Mouse (Mus musculus) urinary bladder, postnatal 14 days (tissue): ENCODE results near the gene Tent4a.

ENCODE experiments used
- DNase-seq: peaks from one replicate; pipeline ENCODE4 v3.0.0; 2021; ENCODE audit warnings: low spot score

Gene Tent4a

GRCm38 (mm10) chr13:69519137-69519536 lies 15.3 kb downstream of the Tent4a start:
- no peak for DNase-seq

GRCm38 (mm10) chr13:69517445-69517844 lies 17.0 kb downstream of the Tent4a start:
- peak; percentile 27 for DNase-seq

GRCm38 (mm10) chr13:69515091-69515490 lies 19.3 kb downstream of the Tent4a start:
- no peak for DNase-seq

DNA sequence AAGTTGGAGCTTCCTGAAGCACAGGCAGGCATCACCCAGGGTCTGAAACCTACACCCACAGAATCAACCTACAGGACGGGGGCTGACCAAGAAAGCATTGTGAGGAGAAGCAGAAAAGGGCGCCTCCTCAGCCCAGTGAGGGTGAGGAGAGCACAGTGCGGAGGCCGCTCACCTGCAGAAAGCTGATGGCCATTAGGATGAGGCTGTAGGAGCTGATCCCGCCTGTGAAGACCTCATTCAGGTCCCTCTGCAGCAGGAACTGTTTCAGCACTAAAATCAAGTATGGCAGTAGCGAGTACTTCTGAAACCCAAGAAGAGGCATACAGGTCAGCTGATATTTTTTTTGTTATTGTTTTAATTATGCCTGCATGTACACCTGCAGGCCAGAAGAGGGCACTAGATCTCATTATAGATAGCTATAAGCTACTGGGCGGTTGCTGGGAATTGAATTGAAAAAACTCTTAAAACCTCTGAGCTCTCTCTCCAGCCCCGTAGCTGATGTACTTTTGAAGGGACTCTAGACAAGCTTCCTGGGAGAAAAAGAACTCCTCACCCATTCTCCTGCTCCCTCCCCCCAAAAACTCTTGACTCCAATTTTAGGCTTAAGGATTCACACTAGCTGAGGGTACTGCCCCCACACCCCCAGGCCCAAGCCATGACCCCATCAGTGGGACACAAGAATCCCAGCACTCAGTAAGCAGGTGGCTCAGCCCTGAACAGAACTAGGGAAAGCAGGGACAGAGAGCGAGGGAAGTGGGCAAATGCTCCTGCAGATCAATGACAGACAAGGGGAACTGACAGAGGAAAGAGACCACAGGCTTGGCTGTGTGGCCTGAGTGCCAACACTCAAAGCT lies 24.8 kb downstream of the Tent4a start:
- no peak for DNase-seq

DNA sequence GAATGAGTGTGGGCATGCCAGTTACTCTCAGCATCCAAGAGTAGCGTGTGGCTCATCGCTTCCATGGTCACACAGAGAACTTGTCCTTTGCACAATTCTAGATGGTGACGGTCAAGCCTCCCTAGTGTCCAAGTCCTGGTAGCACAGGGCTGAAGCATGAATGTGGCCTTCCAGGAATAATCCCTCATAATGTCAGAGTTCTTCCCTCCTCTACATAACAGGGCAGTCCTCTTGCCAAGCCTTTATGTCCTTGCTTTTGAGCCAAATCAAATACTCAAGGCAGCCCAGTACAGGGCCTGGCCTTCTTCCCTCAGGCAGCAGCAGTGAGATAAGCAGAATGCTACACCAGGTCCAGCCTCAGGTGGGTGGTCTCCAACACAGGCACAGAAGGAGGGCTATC lies 26.8 kb downstream of the Tent4a start:
- DNase-seq = no peak

GRCm38 (mm10) chr13:69506341-69507086 lies 27.9 kb downstream of the Tent4a start:
- DNase-seq = no peak

- DNase-seq = no peak
Measured at GRCm38 (mm10) chr13:69502863-69503262, 31.6 kb downstream of the Tent4a start.

DNA sequence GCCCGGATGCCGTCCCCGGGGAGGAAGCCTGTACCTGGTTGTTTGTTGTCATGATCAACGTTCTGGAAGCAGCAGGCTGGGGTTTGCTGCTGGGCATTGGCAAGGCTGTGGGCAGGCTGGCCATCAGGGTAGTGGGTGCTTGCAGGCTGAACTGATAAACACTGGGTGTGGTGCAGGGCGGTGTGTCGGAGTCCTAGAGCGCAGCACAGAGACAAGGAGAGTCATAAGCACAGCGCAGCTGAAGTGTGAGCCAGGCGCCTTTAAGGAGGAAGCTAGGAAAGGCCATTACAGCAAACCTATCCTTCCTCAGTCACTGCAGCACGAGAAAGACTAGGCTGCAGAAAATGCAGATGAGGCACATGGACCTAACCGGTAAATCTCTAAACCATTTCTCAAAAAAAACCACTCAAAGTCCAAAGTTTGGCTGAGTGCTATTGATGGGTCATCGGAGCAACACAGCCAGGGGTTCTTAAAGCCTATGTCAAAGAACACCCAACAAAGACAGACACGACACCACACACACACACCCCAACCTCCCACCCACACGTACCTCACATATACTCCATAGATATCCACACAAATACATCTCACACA lies 32.2 kb downstream of the Tent4a start:
- no peak for DNase-seq

DNA sequence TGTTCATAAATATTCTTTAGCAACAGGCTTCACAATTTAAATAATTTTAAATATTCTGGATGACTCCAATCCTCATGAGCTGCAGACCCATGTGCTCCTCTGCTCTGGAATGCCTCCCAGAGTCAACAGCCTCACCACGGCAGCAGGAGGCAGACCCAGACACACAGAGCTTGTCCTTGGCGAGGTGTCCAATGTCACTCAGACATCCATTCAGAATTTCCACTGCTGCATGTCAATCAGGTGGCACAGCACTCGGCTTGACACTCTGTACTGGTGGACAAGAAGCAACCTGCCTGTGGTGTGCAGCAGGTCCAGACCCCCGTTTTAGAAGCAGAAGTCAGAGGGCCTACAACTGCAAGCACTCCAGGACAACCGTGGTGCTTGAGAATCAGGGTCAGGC lies 36.1 kb downstream of the Tent4a start:
- no peak for DNase-seq

DNA sequence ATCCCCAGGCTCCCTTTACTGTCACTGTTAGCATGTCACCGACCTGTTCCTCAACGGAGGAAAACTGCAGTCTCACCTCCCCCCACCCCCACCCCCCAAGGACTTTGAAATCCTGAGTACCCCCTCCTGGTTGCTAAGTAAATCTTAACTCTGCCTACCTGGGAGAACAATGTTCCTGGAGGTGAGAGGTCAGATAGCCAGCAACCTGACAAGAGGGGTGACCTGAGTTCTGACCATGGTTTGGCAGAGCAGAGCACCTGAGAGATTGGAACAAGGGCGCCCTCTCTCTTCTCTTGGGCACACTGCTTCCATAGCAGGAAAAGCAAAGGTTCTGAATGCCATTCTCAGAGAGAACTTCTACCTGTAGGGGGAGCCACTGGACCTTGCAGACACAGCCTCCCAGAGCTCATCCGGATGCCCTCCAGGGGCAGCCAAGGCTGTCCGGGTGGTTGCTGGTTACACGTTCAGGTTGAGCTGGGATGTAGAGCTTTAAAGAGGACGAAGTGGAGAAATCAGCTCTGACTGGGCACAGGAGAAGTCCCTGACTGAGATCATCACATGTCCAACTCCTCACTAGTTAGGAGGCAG lies 41.4 kb downstream of the Tent4a start:
- peak; percentile 60 for DNase-seq

GRCm38 (mm10) chr13:69489777-69490176 lies 44.6 kb downstream of the Tent4a start:
- peak; percentile 56 for DNase-seq

DNA sequence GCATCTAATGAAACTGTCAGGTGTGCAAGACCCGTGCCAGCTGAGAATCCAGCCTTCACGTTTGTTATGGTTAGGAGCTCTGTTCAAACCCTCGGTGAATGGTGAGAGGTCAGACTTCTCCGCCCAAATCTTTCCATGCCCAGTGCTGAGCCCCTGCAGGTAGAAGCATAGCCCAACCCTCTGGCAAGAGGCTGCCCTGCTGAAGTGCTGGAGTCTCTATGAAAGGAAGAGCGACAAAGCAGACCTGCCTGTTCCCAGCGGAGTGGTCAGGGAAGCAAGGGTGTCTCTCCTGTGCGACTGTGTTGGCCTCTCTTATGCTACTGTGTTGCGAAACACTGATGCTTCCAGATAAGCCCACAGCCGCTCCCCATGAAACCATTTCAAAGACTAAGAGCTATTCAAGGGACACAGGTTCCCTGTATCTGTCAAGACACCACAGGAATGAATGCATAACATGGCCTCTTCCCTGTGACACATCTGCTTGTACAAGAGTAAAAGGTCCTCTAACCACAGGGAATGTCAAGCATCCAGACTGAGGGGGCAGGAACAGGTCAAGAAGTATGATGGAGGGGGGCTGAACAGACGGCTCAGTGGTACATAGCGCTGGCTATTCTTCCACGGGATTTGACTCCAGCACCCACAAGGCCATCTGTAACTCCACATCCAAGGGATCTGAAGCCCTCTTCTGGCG lies 45.7 kb downstream of the Tent4a start:
- peak; percentile 57 for DNase-seq

DNA sequence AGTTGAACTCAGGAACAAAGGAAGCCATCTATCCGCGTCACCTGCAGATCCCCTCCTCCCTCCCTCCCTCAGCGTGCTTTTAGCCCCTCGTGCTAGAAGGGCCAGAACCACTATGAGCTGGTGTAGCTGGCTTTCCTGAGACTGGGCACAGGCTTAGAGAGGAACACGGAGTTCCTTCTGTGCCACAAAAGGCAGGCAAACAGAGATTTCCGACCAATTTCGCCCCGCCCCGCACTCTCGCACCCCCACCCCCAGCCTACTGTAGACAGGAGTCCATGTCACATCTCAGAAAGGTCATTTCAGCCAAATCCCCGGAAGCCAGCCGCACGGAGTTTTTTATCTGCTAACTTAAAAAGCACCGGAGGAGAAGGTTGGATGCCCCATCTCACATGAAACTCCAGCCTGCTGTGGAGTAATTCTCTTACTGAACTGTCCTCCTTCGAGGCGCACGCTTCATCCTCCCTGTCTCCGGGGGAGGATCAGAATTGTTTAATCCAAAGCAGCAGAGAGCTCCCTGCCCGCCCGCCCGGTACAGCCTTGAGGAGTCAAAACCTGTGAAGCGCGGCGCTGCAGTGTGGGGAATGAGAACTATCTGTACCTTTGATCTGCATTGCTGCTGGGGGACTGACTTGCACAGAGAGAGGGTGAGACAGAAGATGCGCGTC lies 46.7 kb downstream of the Tent4a start:
- no peak for DNase-seq

DNA sequence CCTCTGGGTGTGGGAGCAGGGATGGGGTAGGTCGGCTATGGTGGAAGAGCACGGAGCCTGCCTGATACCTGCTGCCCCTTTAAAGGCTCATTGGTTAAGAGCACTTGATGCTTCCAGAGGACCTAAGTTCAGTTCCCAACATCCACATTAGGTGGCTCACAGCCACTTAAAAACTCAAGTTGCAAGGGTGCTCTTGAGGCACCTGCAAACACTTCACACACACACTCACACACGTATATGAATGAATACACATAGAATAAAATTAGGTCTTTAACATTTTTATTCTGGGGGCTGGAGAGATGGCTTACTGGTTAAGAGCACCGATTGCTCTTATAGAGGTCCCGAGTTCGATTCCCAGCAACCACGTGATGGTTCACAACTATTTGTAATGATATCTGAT lies 47.3 kb downstream of the Tent4a start:
- DNase-seq = no peak

DNA sequence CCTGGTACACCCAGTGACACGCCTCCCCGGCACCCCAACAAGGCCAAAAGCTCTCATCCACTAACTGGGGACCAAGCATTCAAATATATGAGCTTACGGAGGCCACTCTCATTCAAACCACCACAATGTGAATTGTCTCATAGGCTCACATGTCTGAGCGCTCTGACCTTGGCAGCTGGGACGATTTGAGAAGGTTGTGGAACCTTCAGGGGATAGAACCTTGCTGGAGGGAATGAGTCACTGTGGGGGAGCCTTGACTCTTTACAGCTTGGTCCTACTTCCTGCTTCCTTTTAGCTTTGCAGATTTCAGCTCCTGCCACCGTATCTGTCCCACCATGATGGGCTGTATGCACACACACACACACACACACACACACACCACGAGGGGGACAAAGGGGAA lies 48.6 kb downstream of the Tent4a start:
- DNase-seq = no peak

DNA sequence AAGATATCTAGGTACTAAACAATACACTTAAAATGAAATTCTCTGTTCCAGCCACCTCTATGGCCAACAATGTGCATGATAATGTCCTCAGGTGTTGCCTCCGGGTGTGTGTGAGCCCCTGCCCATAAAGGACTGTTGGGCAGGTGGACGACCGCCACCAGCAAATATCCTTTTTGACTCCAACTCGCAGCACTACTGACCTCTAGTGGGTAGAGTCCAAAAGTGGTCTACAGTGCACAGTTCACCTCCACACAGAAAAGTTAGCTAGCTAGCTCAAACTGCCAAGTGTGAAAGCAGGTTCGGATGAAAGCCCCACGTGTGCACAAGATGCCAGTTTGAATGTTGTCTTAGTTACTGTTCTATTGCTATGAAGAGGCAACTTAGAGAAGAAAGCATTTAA lies 49.1 kb downstream of the Tent4a start:
- DNase-seq = no peak

DNA sequence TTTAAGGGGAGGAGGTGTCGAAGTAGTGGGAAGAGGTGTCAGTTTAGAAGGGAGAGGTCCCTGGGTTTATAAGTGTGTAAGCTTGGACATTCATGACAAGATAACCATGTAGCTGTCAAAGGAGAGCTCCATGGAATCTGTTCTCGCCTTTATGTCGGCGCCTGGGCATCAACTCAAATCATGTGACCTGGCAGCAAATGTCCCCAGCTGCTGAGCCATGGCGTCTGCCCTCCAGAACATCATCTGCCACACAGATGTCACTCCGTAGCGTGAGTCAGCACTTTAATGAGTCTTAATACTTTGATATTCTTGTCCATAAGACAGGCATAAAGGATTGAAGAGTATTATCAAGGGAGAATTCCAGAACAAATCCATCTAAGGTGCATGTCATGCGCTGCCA lies 51.7 kb downstream of the Tent4a start:
- no peak for DNase-seq

DNA sequence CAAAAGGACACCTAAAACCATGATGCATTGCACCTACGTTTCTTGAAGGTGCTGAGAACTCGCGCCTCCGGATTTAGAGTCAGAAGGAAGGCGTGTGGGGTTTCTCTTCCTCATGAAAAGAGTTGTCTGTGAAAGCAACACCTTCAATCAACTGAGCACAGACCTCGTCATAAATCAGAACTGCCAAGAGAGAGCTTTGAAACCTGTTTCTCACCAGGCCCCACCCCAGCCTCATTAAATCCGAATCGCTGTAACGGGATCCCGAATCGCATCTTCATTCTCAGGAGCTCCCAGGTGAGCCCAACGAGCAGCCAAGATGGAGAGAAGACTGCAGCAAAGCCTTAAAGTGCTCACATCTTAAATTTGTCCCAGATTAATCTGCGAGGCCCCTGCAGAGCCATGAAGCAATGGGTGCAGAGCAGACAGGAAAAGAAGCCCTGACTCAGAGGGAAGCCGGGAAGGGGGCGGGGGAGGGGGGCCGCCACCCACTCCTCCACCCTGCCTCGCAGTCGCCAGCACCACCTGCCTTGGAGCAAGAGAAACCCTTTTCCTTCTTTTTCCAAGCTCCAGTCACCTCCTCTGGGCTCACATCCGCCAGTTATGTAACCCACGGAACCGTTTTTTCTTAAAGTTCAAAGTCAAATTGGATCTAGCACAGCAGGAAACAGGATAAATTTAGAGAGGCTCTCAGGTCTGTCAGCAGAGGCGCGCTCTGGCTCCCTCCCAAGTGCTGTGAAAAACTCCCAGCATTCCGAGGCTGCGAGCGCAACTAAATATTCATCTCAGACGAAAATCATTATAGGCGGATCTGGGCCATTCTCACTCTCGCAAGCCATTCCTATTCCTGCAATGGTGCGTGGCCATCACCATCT lies 52.5 kb downstream of the Tent4a start:
- peak; percentile 50 for DNase-seq

- DNase-seq = no peak
Measured at GRCm38 (mm10) chr13:69481026-69481425, 53.4 kb downstream of the Tent4a start.

DNA sequence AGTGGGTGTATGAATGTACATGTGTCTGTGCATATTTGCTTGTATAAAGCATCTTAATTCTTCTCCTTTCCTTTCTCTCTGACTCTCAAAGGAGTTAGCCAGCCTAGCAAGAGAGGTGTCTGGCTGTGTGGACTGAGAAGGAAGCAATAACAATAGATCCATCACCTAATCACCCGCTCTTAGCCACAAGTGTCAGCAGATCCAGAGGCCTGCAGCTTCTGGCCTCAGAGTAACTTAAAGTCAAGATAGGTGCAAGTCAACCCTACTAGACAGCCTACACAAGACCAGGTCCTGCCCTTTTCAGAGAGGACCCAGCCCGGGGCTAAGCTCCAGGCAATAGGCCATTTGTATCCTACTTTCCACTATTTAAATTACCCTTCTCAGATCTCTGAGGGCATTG lies 54.5 kb downstream of the Tent4a start:
- no peak for DNase-seq
